Mouse (Mus musculus) MEL (cell line): ENCODE results near the gene Zc3hav1l. TPM values are rescaled to one million over a fixed set of nuclear protein-coding genes. Genes with fewer than 3 reads are reported as not detected.

ENCODE experiments used
- DNase-seq: peaks from one replicate; pipeline ENCODE4 v3.0.0; 2011; ENCODE audit warnings: low read depth, low spot score
- H3K27ac ChIP-seq: 2 replicates; pipeline ENCODE4 v1.5.1; 2012; ENCODE audit warnings: low read depth, mild to moderate bottlenecking, control low read depth, low read length, moderate library complexity; ENCODE audit not compliant: control insufficient read depth
- H3K27me3 ChIP-seq, 2 experiments: fragments of 150-350 bp in 1 of 2; sonication (generic) in 1 of 2; 2 replicates each; pipeline ENCODE4 v1.6.1; 2012; ENCODE audit warnings: low read length in 2 of 2, mild to moderate bottlenecking in 2 of 2, improper control_type of control experiment in 1 of 2, moderate library complexity in 1 of 2; ENCODE audit not compliant: insufficient read depth in 2 of 2, control insufficient read depth in 1 of 2
- H3K36me3 ChIP-seq, 2 experiments: 2 replicates each; pipeline ENCODE4 v1.6.1; 2012 to 2014; ENCODE audit warnings: low read length in 2 of 2, improper control_type of control experiment in 1 of 2, inconsistent platforms in 1 of 2, mild to moderate bottlenecking in 1 of 2; ENCODE audit not compliant: insufficient read depth in 2 of 2, control insufficient read depth in 1 of 2
- H3K4me1 ChIP-seq, 2 experiments: fragments of 150-350 bp in 1 of 2; sonication (generic) in 1 of 2; 2 replicates each; pipeline ENCODE4 v1.6.1; 2012; ENCODE audit warnings: low read length in 2 of 2, improper control_type of control experiment in 1 of 2, mild to moderate bottlenecking in 1 of 2; ENCODE audit not compliant: insufficient read depth in 2 of 2, control insufficient read depth in 1 of 2
- H3K4me3 ChIP-seq, 2 experiments: fragments of 150-350 bp in 1 of 2; sonication (generic) in 1 of 2; 2 replicates each; pipeline ENCODE4 v1.5.1; 2012; ENCODE audit warnings: low read depth in 2 of 2, low read length in 2 of 2, mild to moderate bottlenecking in 2 of 2, moderate library complexity in 2 of 2, control low read depth in 1 of 2, improper control_type of control experiment in 1 of 2; ENCODE audit not compliant: control insufficient read depth in 1 of 2, insufficient read depth in 1 of 2
- H3K79me2 ChIP-seq: 2 replicates; pipeline ENCODE4 v1.6.1; 2012; ENCODE audit warnings: mild to moderate bottlenecking, low read length, moderate library complexity; ENCODE audit not compliant: control insufficient read depth, poor library complexity, insufficient read depth
- H3K9ac ChIP-seq: 2 replicates; pipeline ENCODE4 v1.6.1; 2012; ENCODE audit warnings: low read depth, mild to moderate bottlenecking, control low read depth, low read length, moderate library complexity; ENCODE audit not compliant: control insufficient read depth, poor library complexity, severe bottlenecking
- H3K9me3 ChIP-seq: fragments of 150-350 bp; sonication (generic); replicated peaks from 2 replicates; pipeline ENCODE4 v1.6.1; 2012; ENCODE audit warnings: mild to moderate bottlenecking, low read length, improper control_type of control experiment, moderate library complexity; ENCODE audit not compliant: insufficient read depth
- CHD1 ChIP-seq: IDR thresholded peaks from 2 replicates; pipeline ENCODE4 v1.6.1; 2012; ENCODE audit warnings: low read depth, mild to moderate bottlenecking, inconsistent platforms, low read length, improper control_type of control experiment
- E2F4 ChIP-seq: IDR thresholded peaks from 2 replicates; pipeline ENCODE4 v1.6.1; 2011; ENCODE audit warnings: low read depth, low read length, improper control_type of control experiment, borderline replicate concordance
- EP300 ChIP-seq, 2 experiments: IDR thresholded peaks; 2 replicates each; pipeline ENCODE4 v1.6.1; 2011; ENCODE audit warnings: improper control_type of control experiment in 2 of 2, low read length in 2 of 2, low read depth in 1 of 2, mild to moderate bottlenecking in 1 of 2
- ETS1 ChIP-seq: IDR thresholded peaks from 2 replicates; pipeline ENCODE4 v1.6.1; 2012; ENCODE audit warnings: low read depth, mild to moderate bottlenecking, inconsistent platforms, low read length, improper control_type of control experiment, moderate library complexity
- GABPA ChIP-seq: IDR thresholded peaks from 2 replicates; pipeline ENCODE4 v1.6.1; 2012; ENCODE audit warnings: low read depth, mild to moderate bottlenecking, inconsistent platforms, low read length, improper control_type of control experiment, moderate library complexity
- GATA1 ChIP-seq: IDR thresholded peaks from 2 replicates; pipeline ENCODE4 v1.6.1; 2011; ENCODE audit warnings: low read depth, low read length, improper control_type of control experiment
- HCFC1 ChIP-seq: IDR thresholded peaks from 2 replicates; pipeline ENCODE4 v1.6.1; 2012; ENCODE audit warnings: low read depth, mild to moderate bottlenecking, inconsistent platforms, low read length, improper control_type of control experiment, moderate library complexity
- MAFK ChIP-seq: IDR thresholded peaks from 2 replicates; pipeline ENCODE4 v1.6.1; 2011; ENCODE audit warnings: low read depth, mild to moderate bottlenecking, low read length, improper control_type of control experiment, borderline replicate concordance
- MAX ChIP-seq: IDR thresholded peaks from 2 replicates; pipeline ENCODE4 v1.6.1; 2011; ENCODE audit warnings: low read length, improper control_type of control experiment
- MAZ ChIP-seq: IDR thresholded peaks from 2 replicates; pipeline ENCODE4 v1.6.1; 2012; ENCODE audit warnings: low read depth, mild to moderate bottlenecking, inconsistent platforms, low read length, improper control_type of control experiment
- MXI1 ChIP-seq: IDR thresholded peaks from 2 replicates; pipeline ENCODE4 v1.6.1; 2011; ENCODE audit warnings: mild to moderate bottlenecking, low read depth, low read length, improper control_type of control experiment
- MYB ChIP-seq: IDR thresholded peaks from 2 replicates; pipeline ENCODE4 v1.6.1; 2011; ENCODE audit warnings: mild to moderate bottlenecking, low read depth, low read length, improper control_type of control experiment
- MYC ChIP-seq: IDR thresholded peaks from 2 replicates; pipeline ENCODE4 v1.6.1; 2011; ENCODE audit warnings: low read depth, mild to moderate bottlenecking, low read length, improper control_type of control experiment, moderate library complexity
- NELFE ChIP-seq: IDR thresholded peaks from 2 replicates; pipeline ENCODE4 v1.6.1; 2011; ENCODE audit warnings: low read depth, low read length, improper control_type of control experiment
- RCOR1 ChIP-seq: IDR thresholded peaks from 2 replicates; pipeline ENCODE4 v1.6.1; 2012; ENCODE audit warnings: low read depth, mild to moderate bottlenecking, inconsistent platforms, low read length, improper control_type of control experiment
- SIN3A ChIP-seq: IDR thresholded peaks from 2 replicates; pipeline ENCODE4 v1.6.1; 2012; ENCODE audit warnings: low read length, improper control_type of control experiment, inconsistent platforms
- SMC3 ChIP-seq: IDR thresholded peaks from 2 replicates; pipeline ENCODE4 v1.6.1; 2011; ENCODE audit warnings: low read depth, low read length, improper control_type of control experiment
- TAL1 ChIP-seq: IDR thresholded peaks from 2 replicates; pipeline ENCODE4 v1.6.1; 2012; ENCODE audit warnings: mild to moderate bottlenecking, inconsistent platforms, low read length, moderate library complexity, mixed read lengths
- TBP ChIP-seq: IDR thresholded peaks from 2 replicates; pipeline ENCODE4 v1.8.0; 2011; ENCODE audit warnings: low read depth, low read length, improper control_type of control experiment
- TCF12 ChIP-seq: IDR thresholded peaks from 2 replicates; pipeline ENCODE4 v1.6.1; 2014; ENCODE audit warnings: low read depth, mild to moderate bottlenecking, inconsistent platforms, low read length, improper control_type of control experiment, moderate library complexity
- UBTF ChIP-seq: IDR thresholded peaks from 2 replicates; pipeline ENCODE4 v1.6.1; 2012; ENCODE audit warnings: low read depth, mild to moderate bottlenecking, inconsistent platforms, low read length, improper control_type of control experiment, moderate library complexity, borderline replicate concordance; ENCODE audit not compliant: insufficient read depth
- ZKSCAN1 ChIP-seq: IDR thresholded peaks from 2 replicates; pipeline ENCODE4 v1.6.1; 2012; ENCODE audit warnings: low read depth, mild to moderate bottlenecking, inconsistent platforms, low read length, improper control_type of control experiment, moderate library complexity
- ZMIZ1 ChIP-seq: IDR thresholded peaks from 2 replicates; pipeline ENCODE4 v1.6.1; 2012; ENCODE audit warnings: low read depth, mild to moderate bottlenecking, inconsistent platforms, low read length, improper control_type of control experiment, moderate library complexity
- polyA plus RNA-seq, 2 experiments: library from polyadenylated mRNA; stranded (reverse) in 1 of 2; unstranded in 1 of 2; fragments of >175 nt in 1 of 2; fragments of >200 nt in 1 of 2; gene quantifications; 2 replicates each; pipeline versions ENCODE4 v1.2.1 to v1.2.4; 2012; ENCODE audit warnings: low replicate concordance in 2 of 2, low read depth in 1 of 2; ENCODE audit not compliant: insufficient read length in 2 of 2, insufficient read depth in 1 of 2, missing spikeins in 1 of 2
- total RNA-seq: library from RNA; depleted of rRNA; stranded (reverse); fragments of 300-350 nt; gene quantifications from 2 replicates; pipeline ENCODE4 v1.2.3, GENCODE M21; 2012

Zc3hav1l gene
- total and polyA plus RNA-seq, 3 experiments, result 2.0 to 5.8 TPM; not detected in 1

DNA sequence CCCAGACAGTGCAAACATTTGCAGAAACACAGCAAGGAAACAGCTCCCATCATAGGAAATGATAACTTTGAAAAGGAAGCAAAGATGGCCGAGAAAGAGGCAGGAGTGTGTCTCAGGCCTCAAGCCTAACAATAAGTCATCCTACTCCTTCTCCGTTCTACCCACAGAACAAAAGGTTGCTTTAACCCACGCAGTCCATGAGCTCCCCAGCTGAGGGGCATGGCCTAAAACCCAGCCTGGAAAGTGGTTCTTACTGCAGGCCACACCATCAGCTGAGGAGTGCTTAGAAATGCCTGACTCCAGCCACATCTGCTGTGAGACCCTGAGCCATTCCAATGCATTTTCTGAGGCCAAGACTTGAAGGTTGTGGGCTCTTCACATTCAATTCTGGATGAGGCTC, 44.5 kb upstream of the Zc3hav1l start:
- DNase-seq, result no peak
- Histone ChIP-seq H3K27ac (peak overlapping the region; percentile 83), H3K9ac (peak overlapping the region; percentile 41), H3K4me3 (peak overlapping the region in 1 of 2 experiments; percentile 9; a peak in 1 of 4 replicates), H3K79me2 (peaks cover 61% of the 10 kb centered on the region)
- TF ChIP-seq TBP, result no peak
- 0 out of 2 replicates have a peak, but pooled peaks have one; percentile 33 for TF ChIP-seq MXI1
- TF ChIP-seq, all 39 proteins: peak for 1
- Histone ChIP-seq H3K4me1 (peaks cover 42 to 56% of the 10 kb centered on the region in 2 experiments), H3K9me3 (no peaks in the 10 kb centered on the region), H3K27me3 (no peaks in the 10 kb centered on the region), H3K36me3 (peaks cover 26 to 65% of the 10 kb centered on the region in 2 experiments)

DNA sequence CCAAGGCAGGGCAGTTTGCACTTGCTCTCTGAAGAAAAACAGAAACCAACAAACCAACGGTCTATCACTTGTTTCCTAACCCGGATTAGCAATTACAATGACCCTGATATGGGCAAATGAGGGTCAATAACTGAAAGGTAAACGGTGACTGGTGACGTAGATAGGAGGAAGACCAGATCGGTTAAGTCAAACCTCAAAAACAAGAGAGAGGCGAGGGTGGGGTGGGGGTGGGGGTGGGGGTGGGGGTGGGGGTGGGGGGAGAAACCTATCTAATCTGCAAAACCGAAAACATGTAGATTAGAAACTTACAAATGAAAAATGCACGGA, 43.6 kb upstream of the Zc3hav1l start:
- peak overlapping the region; percentile 49 to 66 for H3K4me3 ChIP-seq
- no peaks in the 10 kb centered on the region for H3K9me3 ChIP-seq
- H3K27ac ChIP-seq, result peak overlapping the region; percentile 83
- TF ChIP-seq TCF12, result peak; percentile 50; the same call in 1 of the 2 replicates
- no peak for TF ChIP-seq MAX
- TF ChIP-seq TAL1, result no peak
- no peak for TF ChIP-seq NELFE
- no peak for TF ChIP-seq GABPA
- TF ChIP-seq CHD1, result no peak
- TF ChIP-seq MAZ, result no peak
- TF ChIP-seq EP300 (IDR thresholded peaks at IDR 0.05; ENCODE audit: low read depth in 1 of 2, low read length in 2 of 2), result peak in 1 of 2 experiments; percentile 33; a peak in 2 of 4 replicates
- no peak for TF ChIP-seq ETS1
- peak; percentile 58; the same call in 1 of the 2 replicates for TF ChIP-seq MYB
- TF ChIP-seq, all 39 proteins: peak for 3
- H3K27me3 ChIP-seq, result no peaks in the 10 kb centered on the region
- H3K36me3 ChIP-seq, result peaks cover 32 to 62% of the 10 kb centered on the region in 2 experiments
- DNase-seq, result no peak
- H3K9ac ChIP-seq, result peak overlapping the region; percentile 41
- H3K4me1 ChIP-seq, result peaks cover 42 to 52% of the 10 kb centered on the region in 2 experiments
- H3K79me2 ChIP-seq, result peaks cover 58% of the 10 kb centered on the region

DNA sequence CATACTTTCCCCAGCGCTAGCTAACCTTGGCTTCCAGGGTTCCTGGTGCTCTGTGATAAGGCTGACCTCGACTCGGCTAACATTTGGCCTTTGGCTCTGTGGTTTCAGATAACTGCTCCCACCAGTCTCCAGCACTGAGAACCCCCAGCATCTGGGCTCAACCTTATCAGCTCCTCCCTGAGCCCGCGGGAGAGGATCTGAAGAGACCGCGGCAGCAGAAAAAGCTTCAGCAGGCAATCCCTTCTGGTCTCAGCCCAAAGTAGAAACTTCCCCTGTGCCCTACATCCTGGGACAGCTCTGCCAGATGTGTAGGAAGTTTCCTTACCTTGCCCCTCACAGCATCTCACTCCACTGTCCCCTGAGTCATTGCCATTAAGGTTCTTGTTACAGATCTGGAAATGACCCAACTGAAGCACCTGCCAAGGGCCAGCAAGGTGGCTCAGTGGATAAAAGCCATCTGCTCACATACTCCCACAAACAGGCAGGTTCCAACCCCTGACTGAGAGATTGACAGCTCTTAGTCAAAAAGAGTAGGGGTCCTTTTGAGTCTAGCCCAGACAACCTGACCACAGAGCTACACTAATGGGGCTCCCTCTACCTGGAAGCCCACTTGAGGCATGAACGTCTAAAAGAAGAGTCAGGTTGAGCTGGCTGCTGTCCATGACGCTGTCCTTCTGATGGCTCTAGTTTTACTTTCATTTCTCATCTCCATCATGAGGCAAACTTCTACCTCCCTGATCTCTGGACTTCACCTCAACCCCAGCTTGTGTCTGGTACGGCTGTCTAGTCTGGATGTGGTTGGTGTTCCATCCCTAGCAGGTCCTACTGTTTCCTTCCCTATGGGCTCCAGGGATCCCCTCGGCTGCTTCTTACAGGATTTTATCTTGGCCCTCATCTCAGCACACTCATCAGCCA, 42.9 kb upstream of the Zc3hav1l start:
- peak; percentile 87 for DNase-seq
- Histone ChIP-seq H3K9ac (peak overlapping the region; percentile 39), H3K4me1 (peaks cover 42 to 51% of the 10 kb centered on the region in 2 experiments), H3K9me3 (no peaks in the 10 kb centered on the region), H3K4me3 (peak overlapping the region; percentile 49 to 66), H3K79me2 (peaks cover 53% of the 10 kb centered on the region), H3K36me3 (peaks cover 32 to 61% of the 10 kb centered on the region in 2 experiments), H3K27ac (peak overlapping the region; percentile 83), H3K27me3 (no peaks in the 10 kb centered on the region)
- TF ChIP-seq TBP (peak; percentile 66; the same call in 1 of the 2 replicates), MAZ (peak; percentile 83), MXI1 (peak; percentile 26; the same call in 1 of the 2 replicates), ZKSCAN1 (no peak), HCFC1 (no peak), SMC3 (no peak), EP300 (IDR thresholded peaks at IDR 0.05; ENCODE audit: low read depth in 1 of 2, low read length in 2 of 2) (peak; percentile 90 to 92), SIN3A (peak; percentile 74), MAFK (peak; percentile 49; the same call in 1 of the 2 replicates), E2F4 (no peak), MYC (0 out of 2 replicates have a peak, but pooled peaks have one; percentile 26), ZMIZ1 (0 out of 2 replicates have a peak, but pooled peaks have one; percentile 4), GATA1 (peak; percentile 94), TAL1 (peak; percentile 91), TCF12 (peak; percentile 96), UBTF (peak; percentile 79; the same call in 1 of the 2 replicates), RCOR1 (peak; percentile 85)
